Mouse (Mus musculus): ENCODE data around the gene Ndufc1. TPM values are rescaled to one million over a fixed set of nuclear protein-coding genes. Genes with fewer than 3 reads are reported as not detected.
"Not testable (repeated sequence)": the region's sequence is repeated elsewhere in the genome, so short reads cannot be mapped to it uniquely, and the experiment has no call there.

Gene Ndufc1
- total RNA-seq, 4 experiments from 2014 or later, result 425 to 852 (median 611) TPM

DNA sequence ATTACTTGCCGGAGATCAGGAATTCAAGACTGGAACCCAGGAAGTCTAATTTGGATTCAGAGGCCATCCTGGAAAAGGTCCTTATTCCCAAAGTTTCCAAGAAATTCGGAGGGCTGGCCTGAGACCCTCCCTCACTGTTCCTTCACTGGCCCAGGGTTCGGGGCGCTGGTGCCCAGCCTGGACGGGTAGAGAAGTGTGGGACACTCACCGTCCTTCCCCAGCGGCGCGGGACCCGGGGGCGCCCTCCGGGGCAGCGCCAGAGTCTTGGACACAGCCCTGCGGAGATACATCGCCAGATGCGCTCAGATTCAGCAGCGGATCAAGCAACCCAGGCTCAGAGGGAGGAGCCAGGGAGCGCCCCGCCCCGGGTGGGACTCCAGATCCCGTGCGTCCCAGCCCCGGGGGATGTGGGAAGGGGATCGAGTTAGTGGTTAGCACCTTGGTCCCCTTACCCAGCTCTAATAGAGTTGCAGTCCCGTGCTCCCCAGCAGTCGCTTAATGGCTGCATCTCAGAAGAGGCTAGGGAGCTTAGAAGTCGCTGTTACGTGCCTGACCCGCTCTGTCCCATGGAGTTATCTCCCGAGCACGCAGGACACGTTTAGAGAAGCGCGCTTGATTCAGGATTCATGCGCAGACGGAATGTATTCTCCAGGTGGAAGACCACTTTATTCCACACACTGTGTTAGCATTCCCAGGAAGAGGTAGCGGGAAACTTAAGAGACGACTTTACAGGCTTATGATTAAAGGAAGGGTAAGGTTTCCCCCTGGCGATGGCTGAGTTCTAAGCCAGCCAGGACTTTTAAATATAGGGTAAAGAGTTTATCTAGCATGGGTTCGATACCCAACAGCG is 12.3 kb downstream of the Ndufc1 start, which contains the start of gene Mgarp:
Mgarp (minus strand) TSS at position 520 of the 850 bp plus-strand sequence.
- peak; percentile 83 for DNase-seq

DNA sequence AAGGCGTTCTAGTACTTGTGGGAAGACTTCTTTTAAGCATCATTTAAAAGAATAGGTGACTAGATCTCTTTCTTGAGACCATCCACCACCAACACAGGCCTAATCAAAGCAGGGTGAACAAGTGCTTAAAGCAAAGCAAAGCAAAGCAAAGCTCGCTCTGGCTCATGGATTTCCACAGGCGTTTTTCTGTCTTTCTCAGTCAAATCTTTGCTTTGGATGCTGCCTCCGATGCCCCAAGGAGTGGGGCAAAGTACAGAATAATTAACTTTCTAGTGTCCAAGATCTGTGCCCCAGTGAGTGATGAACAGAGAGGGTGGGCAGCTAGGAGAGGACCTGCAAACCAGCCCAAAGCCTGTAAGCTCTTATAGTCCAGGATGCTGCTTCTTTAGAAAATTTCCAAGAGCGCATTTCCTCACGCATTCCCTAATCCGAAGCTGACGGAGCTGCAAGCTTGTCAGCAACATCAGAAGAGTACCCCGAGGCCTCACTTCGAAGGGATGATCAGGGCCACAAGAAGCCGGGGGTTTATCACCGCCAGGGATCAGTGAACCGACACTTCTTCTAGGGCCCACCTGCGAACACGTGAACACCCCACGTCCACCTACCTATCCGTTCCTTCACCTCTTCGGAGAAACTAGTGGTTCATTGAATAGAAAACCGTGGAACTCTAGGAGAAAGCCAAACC is 13.2 kb downstream of the Ndufc1 start:
- DNase-seq, result no peak

- DNase-seq, result no peak
Measured at GRCm38 (mm10) chr3:51394881-51395280, 13.9 kb downstream of the Ndufc1 start.

- DNase-seq, result no peak
Measured at GRCm38 (mm10) chr3:51393651-51394050, 15.1 kb downstream of the Ndufc1 start.

- not testable (repeated sequence) for DNase-seq
Measured at GRCm38 (mm10) chr3:51393018-51393417, 15.8 kb downstream of the Ndufc1 start.

GRCm38 (mm10) chr3:51391591-51391990 is 17.2 kb downstream of the Ndufc1 start:
- DNase-seq, result peak; percentile 80

- no peak for DNase-seq
Measured at GRCm38 (mm10) chr3:51391095-51391494, 17.7 kb downstream of the Ndufc1 start.

GRCm38 (mm10) chr3:51388904-51389303 is 19.9 kb downstream of the Ndufc1 start:
- no peak for DNase-seq

DNA sequence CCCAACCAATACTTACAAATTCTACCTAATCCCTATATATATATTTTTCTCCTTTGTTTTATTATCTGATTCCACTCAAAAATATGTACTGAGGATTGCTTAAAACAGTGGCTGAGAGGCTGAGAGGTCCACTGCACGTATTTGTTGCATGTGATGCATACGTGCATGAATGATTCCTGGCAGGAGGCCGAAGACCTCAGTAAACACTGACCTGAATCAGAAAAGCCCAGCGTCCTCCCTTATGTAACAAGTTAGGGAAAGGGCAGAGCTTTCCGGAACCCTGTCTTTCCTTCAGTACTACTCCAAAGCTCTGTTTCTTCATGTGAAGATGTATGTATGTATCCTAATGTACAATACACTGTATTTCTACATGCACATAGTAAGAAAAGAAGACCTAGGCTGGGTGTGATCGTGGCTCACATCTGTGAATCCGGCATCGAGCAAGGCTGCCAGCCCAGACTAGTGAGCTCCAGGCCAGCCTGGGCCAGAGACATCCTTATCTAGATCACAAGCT is 20.9 kb downstream of the Ndufc1 start:
- DNase-seq, result no peak

DNA sequence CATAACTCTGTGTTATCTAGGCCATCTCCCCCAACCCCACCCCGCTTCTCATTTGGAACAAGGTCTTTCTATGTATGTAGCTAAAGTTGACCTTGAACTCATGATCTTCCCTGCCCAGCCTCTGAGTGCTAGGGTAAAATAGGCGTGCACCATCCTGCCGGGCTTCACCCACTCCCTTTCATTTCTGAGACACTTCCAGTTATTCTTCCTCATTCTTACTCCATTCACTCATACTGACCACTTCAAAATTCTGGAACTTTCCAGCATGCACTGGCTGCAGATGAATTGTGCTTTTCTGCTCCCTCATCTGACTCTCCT is 21.7 kb downstream of the Ndufc1 start:
- no peak for DNase-seq

- no peak for DNase-seq
Measured at GRCm38 (mm10) chr3:51386441-51387133, 22.2 kb downstream of the Ndufc1 start.

DNA sequence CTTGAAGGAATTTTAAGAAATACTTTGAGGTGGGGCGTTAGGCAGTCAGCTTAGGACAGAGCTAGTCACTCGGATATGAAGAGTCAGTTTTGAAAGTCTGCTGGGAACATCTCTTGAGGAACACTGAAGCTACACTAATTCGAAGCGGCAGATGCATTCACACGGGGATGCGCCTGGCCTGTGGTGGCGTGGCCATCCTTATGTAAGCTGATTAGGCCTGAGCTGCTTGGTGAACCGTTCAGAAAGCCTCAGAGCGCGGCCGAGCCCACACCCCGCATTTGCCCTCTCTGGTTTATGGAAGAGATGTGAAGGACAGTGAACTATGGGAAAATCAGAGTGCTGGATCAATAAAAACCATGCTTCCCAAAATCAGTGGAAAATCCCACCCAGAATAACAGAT is 25.4 kb downstream of the Ndufc1 start:
- no peak for DNase-seq

DNA sequence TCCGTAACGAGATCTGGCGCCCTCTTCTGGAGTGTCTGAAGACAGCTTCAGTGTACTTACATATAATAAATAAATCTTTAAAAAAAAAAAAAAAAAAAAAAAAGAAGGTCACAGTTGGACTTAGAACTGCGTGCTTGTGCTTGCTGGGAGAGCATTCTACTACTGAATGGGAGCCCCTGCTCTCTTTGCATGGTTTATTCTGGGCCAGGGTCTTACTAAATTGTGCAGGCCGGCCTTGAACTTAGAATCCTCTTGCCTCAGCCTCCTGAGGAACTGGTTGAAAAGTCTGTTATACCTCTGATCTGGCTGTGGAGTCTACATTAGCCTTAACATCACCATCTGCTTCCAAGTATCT is 28.2 kb downstream of the Ndufc1 start:
- DNase-seq, result no peak

GRCm38 (mm10) chr3:51379786-51380659 is 28.8 kb downstream of the Ndufc1 start:
- no peak for DNase-seq

- no peak for DNase-seq
Measured at GRCm38 (mm10) chr3:51378665-51378946, 30.2 kb downstream of the Ndufc1 start.

GRCm38 (mm10) chr3:51377878-51378664 is 30.7 kb downstream of the Ndufc1 start:
- DNase-seq, result no peak

- peak; percentile 63 for DNase-seq
Measured at GRCm38 (mm10) chr3:51375307-51376265, 33.2 kb downstream of the Ndufc1 start.

- DNase-seq, result no peak
Measured at GRCm38 (mm10) chr3:51373544-51373943, 35.2 kb downstream of the Ndufc1 start.

- DNase-seq, result peak; percentile 80
Measured at GRCm38 (mm10) chr3:51372883-51373282, 35.9 kb downstream of the Ndufc1 start.

DNA sequence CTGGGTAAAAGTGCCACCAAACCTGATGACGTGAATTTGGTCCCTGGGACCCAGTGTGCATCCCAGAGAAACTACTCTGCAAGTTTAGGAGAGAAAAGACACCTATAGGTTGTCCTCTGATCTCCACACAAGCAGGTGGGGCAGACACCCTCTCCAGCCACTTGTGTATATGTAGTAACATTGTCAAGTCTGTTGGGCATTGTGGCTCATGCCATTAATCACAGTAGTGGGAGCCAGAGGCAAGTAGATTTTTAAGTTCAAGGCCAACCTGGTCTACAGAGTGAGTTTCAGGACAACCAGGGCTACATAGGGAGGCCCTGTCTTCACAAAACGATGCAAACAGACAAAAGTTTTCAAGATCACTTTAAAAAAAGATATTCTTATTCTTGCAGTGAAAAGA is 37.0 kb downstream of the Ndufc1 start:
- no peak for DNase-seq
